Mouse (Mus musculus): ENCODE data around the gene Heyl. TPM values are rescaled to one million over a fixed set of nuclear protein-coding genes. Genes with fewer than 3 reads are reported as not detected.
"Not testable (repeated sequence)": the region's sequence is repeated elsewhere in the genome, so short reads cannot be mapped to it uniquely, and the experiment has no call there.

Gene Heyl
- polyA plus RNA-seq, 1 experiment from 2014 or later = 4.9 TPM

DNA sequence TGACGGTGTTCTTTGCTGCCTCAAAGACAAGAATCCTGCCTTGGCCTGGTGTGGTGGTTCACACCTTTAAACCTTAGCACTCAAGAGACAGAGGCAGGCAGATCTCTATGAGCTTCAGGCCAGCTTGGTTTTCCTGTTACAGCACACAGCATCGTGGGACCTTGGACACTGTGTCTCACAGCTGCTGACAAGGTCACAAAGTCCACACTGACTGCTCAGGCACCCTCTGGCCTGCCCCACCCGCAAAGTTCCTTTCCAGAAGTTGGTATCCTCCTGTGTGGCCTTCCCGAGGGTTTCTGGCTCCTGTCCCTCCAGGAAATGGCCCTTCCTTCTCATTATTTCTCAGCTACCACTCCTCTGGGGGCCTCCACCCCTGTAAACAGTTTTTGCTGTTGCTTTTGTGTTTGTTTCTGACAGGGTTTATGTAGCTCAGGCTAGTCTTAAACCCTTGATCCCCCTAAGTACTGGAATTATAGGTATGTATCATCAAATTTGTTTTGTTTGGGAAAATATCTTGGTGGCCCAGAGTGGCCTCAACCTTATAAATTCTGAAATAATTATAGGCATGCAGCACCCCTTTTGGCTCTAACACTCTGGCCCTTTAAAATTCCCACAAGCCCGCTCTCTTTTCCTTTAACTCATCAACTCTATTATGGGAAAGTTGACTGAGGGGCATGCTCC is 28.5 kb downstream of the Heyl start, which contains the start of gene Pabpc4:
Pabpc4 (plus strand) TSS at position 631 of the 681 bp plus-strand sequence.
- H3K4me1 ChIP-seq (replicated peaks; ENCODE audit: control insufficient read depth, insufficient read depth) = no peaks in the 10 kb centered on the region
- H3K4me2 ChIP-seq (replicated peaks; ENCODE audit: low read depth) = no peak within 1 kb of the TSS
- DNase-seq (ENCODE audit: low spot score) (no peak), ATAC-seq (ENCODE audit: low FRiP score, low TSS enrichment) (no peak)
- no peak within 1 kb of the TSS for H3K9ac ChIP-seq (ENCODE audit: low read length)
- H3K27ac ChIP-seq (replicated peaks) = no peak within 1 kb of the TSS
- H3K9me3 ChIP-seq (ENCODE audit: control insufficient read depth, low read length) = no peaks in the 10 kb centered on the region
- TF ChIP-seq EP300 (optimal IDR thresholded peaks at IDR 0.05) (no peak), CTCF (IDR thresholded peaks at IDR 0.05; ENCODE audit: low read depth) (no peak)
- no peaks in the 10 kb centered on the region for H3K27me3 ChIP-seq (ENCODE audit: control insufficient read depth, insufficient read depth, low read length)
- H3K4me3 ChIP-seq (ENCODE audit: low read depth, low read length) = no peak within 1 kb of the TSS
- H3K36me3 ChIP-seq (ENCODE audit: control insufficient read depth, insufficient read depth, low read length) = no peaks in the 10 kb centered on the region
- WGBS = 60% methylated on average over 5 of the region's 5 CpGs

DNA sequence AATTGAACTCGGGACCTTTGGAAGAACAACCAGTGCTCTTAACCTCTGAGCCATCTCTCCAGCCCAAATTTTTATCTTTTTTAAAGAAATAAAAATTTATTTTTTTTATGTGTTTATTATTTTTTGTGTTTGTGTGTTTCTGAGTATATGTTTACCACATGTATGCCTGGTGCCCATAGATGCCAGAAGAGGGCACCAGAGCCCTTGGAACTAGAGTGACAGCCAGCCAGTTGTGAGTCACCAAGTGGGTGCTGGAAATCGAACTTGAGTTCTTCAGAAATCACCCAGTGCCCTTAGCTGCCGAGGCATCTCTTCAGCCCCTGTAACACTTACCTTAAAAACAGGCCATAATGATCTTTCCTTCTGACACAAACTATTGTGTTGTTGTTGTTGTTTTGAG is 37.7 kb downstream of the Heyl start:
- ATAC-seq (ENCODE audit: low FRiP score, low TSS enrichment) (no peak), DNase-seq (ENCODE audit: low spot score) (no peak)
- no peak overlapping the region for H3K4me3 ChIP-seq (ENCODE audit: low read depth, low read length)
- no peaks in the 10 kb centered on the region for H3K4me1 ChIP-seq (replicated peaks; ENCODE audit: control insufficient read depth, insufficient read depth)
- H3K9me3 ChIP-seq (ENCODE audit: control insufficient read depth, low read length) = no peaks in the 10 kb centered on the region
- H3K27ac ChIP-seq (replicated peaks) = no peak overlapping the region
- H3K4me2 ChIP-seq (replicated peaks; ENCODE audit: low read depth) = no peak overlapping the region
- no peak overlapping the region for H3K9ac ChIP-seq (ENCODE audit: low read length)
- H3K36me3 ChIP-seq (ENCODE audit: control insufficient read depth, insufficient read depth, low read length) = no peaks in the 10 kb centered on the region
- TF ChIP-seq EP300 (optimal IDR thresholded peaks at IDR 0.05) = no peak
- no peak for TF ChIP-seq CTCF (IDR thresholded peaks at IDR 0.05; ENCODE audit: low read depth)
- 90% methylated on average over 3 of the region's 3 CpGs for WGBS
- no peaks in the 10 kb centered on the region for H3K27me3 ChIP-seq (ENCODE audit: control insufficient read depth, insufficient read depth, low read length)

- H3K9me3 ChIP-seq (ENCODE audit: control insufficient read depth, low read length) = no peaks in the 10 kb centered on the region
- DNase-seq (ENCODE audit: low spot score) = peak; percentile 15
- no peak for ATAC-seq (ENCODE audit: low FRiP score, low TSS enrichment)
- no peak overlapping the region for H3K4me3 ChIP-seq (ENCODE audit: low read depth, low read length)
- no peaks in the 10 kb centered on the region for H3K27me3 ChIP-seq (ENCODE audit: control insufficient read depth, insufficient read depth, low read length)
- H3K9ac ChIP-seq (ENCODE audit: low read length) = no peak overlapping the region
- no peaks in the 10 kb centered on the region for H3K36me3 ChIP-seq (ENCODE audit: control insufficient read depth, insufficient read depth, low read length)
- no peak overlapping the region for H3K27ac ChIP-seq (replicated peaks)
- no peak overlapping the region for H3K4me2 ChIP-seq (replicated peaks; ENCODE audit: low read depth)
- TF ChIP-seq CTCF (IDR thresholded peaks at IDR 0.05; ENCODE audit: low read depth) (no peak), EP300 (optimal IDR thresholded peaks at IDR 0.05) (no peak)
- H3K4me1 ChIP-seq (replicated peaks; ENCODE audit: control insufficient read depth, insufficient read depth) = peaks cover 3% of the 10 kb centered on the region; the same call in 1 of the 2 replicates
- 57% methylated on average over 3 of the region's 3 CpGs for WGBS
Measured at GRCm38 (mm10) chr4:123280117-123280516, 46.8 kb downstream of the Heyl start.

DNA sequence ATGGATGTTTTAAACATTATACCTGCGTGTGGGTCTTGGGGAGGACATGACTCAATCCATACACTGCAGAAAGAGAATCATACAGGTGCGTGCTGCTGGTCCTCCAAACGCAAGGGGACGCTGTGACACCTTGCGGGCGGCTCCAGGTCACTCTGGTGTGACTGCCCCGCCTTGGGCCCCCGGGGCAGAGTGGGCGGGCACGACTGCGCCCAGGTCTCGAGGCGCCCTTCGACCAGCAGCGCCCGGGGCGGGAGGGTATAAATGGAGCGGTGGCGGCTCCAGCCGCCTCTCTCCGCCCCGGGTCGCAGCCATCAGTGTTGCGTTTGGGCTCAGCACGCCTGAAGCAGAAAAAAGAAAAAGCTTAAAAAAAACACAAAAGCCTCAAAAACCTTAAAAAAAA is 49.1 kb downstream of the Heyl start:
- Histone ChIP-seq H3K4me1 (replicated peaks; ENCODE audit: control insufficient read depth, insufficient read depth) (peaks cover 3% of the 10 kb centered on the region; the same call in 1 of the 2 replicates), H3K4me3 (ENCODE audit: low read depth, low read length) (peak overlapping the region; percentile 49), H3K4me2 (replicated peaks; ENCODE audit: low read depth) (peak overlapping the region; percentile 73), H3K9ac (ENCODE audit: low read length) (no peak overlapping the region), H3K27ac (replicated peaks) (peak overlapping the region; percentile 58; the same call in 1 of the 2 replicates), H3K36me3 (ENCODE audit: control insufficient read depth, insufficient read depth, low read length) (no peaks in the 10 kb centered on the region), H3K9me3 (ENCODE audit: control insufficient read depth, low read length) (no peaks in the 10 kb centered on the region), H3K27me3 (ENCODE audit: control insufficient read depth, insufficient read depth, low read length) (no peaks in the 10 kb centered on the region)
- WGBS = 0% methylated on average over 25 of the region's 25 CpGs
- peak; percentile 94 for TF ChIP-seq CTCF (IDR thresholded peaks at IDR 0.05; ENCODE audit: low read depth)
- no peak for TF ChIP-seq EP300 (optimal IDR thresholded peaks at IDR 0.05)
- ATAC-seq (ENCODE audit: low FRiP score, low TSS enrichment) (peak; percentile 97), DNase-seq (ENCODE audit: low spot score) (peak; percentile 96)

GRCm38 (mm10) chr4:123282915-123283674 is 49.7 kb downstream of the Heyl start:
- DNase-seq (ENCODE audit: low spot score) (peak; percentile 50), ATAC-seq (ENCODE audit: low FRiP score, low TSS enrichment) (peak; percentile 62)
- WGBS = under 1% methylated on average over 30 of the region's 55 CpGs

GRCm38 (mm10) chr4:123283675-123284064 is 50.3 kb downstream of the Heyl start:
- H3K9me3 ChIP-seq (ENCODE audit: control insufficient read depth, low read length); H3K27me3 ChIP-seq (ENCODE audit: control insufficient read depth, insufficient read depth, low read length); H3K36me3 ChIP-seq (ENCODE audit: control insufficient read depth, insufficient read depth, low read length); H3K4me1 ChIP-seq (replicated peaks; ENCODE audit: control insufficient read depth, insufficient read depth): not testable (repeated sequence)
- Histone ChIP-seq H3K9ac (ENCODE audit: low read length) (peak overlapping the region; percentile 57), H3K27ac (replicated peaks) (0 out of 2 replicates have a peak overlapping the region, but pooled peaks have one; percentile 18), H3K4me2 (replicated peaks; ENCODE audit: low read depth) (peak overlapping the region; percentile 73), H3K4me3 (ENCODE audit: low read depth, low read length) (peak overlapping the region; percentile 49)
- peak; percentile 54 for DNase-seq (ENCODE audit: low spot score)
- WGBS = 0% methylated on average over 9 of the region's 15 CpGs
- peak; percentile 50; the same call in 1 of the 2 replicates for ATAC-seq (ENCODE audit: low FRiP score, low TSS enrichment)

More at GRCm38 (mm10) chr4:123282915-123283674, 49.7 kb downstream of the Heyl start:
- H3K36me3 ChIP-seq (ENCODE audit: control insufficient read depth, insufficient read depth, low read length); H3K27me3 ChIP-seq (ENCODE audit: control insufficient read depth, insufficient read depth, low read length); H3K4me1 ChIP-seq (replicated peaks; ENCODE audit: control insufficient read depth, insufficient read depth); H3K9me3 ChIP-seq (ENCODE audit: control insufficient read depth, low read length): not testable (repeated sequence)
- Histone ChIP-seq H3K4me2 (replicated peaks; ENCODE audit: low read depth) (peak overlapping the region; percentile 73), H3K9ac (ENCODE audit: low read length) (peak overlapping the region; percentile 57), H3K27ac (replicated peaks) (peak overlapping the region; percentile 58; the same call in 1 of the 2 replicates), H3K4me3 (ENCODE audit: low read depth, low read length) (peak overlapping the region; percentile 49)
